In genomic region chr1:156852409-156852808, GRCm38 (mm10) we compare ENCODE assay signal across 19 mouse cellular contexts. TPM values are rescaled to one million over a fixed set of nuclear protein-coding genes. Genes with fewer than 3 reads are reported as not detected.
DNase-seq lines count a peak whose midpoint lies in the region; ATAC-seq lines count a peak whose summit lies in the region.
"Had no signal": no experiment of that assay in that cellular context is flagged by ENCODE, and none has a peak within 500 bp of the region (broad histone marks: within the 10 kb centered on the region; RNA-seq: fewer than 3 reads in every experiment).

No protein-coding gene starts in this region.

- no peaks in the 10 kb centered on the region for H3K9me3 ChIP-seq in embryonic facial prominence, embryonic 13.5 days
- H3K9me3 ChIP-seq in limb, embryonic 11.5 days (ENCODE audit: control insufficient read depth, low read length), result no peaks in the 10 kb centered on the region
- H3K9me3 ChIP-seq: forebrain, embryonic 12.5 days had no signal

- H3K4me3 ChIP-seq in embryonic facial prominence, embryonic 13.5 days, result no peak overlapping the region
- H3K4me3 ChIP-seq in limb, embryonic 11.5 days (ENCODE audit: low read depth, low read length), result no peak overlapping the region
- H3K4me3 ChIP-seq: forebrain, embryonic 12.5 days had no signal

- peaks cover 13% of the 10 kb centered on the region for H3K4me1 ChIP-seq in embryonic facial prominence, embryonic 13.5 days
- H3K4me1 ChIP-seq in limb, embryonic 11.5 days (ENCODE audit: control insufficient read depth, insufficient read depth, low read length), result 0 out of 2 replicates have a peak, but pooled peaks cover 6% of the 10 kb centered on the region
- H3K4me1 ChIP-seq: forebrain, embryonic 12.5 days had no signal

- no peak overlapping the region for H3K4me2 ChIP-seq in embryonic facial prominence, embryonic 13.5 days
- no peak overlapping the region for H3K4me2 ChIP-seq in limb, embryonic 11.5 days (ENCODE audit: low read depth, severe bottlenecking)
- H3K4me2 ChIP-seq: forebrain, embryonic 12.5 days; heart, embryonic 11.5 days had no signal

- H3K27ac ChIP-seq in embryonic facial prominence, embryonic 13.5 days, result peak overlapping the region; percentile 58; the same call in 1 of the 2 replicates
- peak overlapping the region; percentile 47; the same call in 1 of the 2 replicates for H3K27ac ChIP-seq in limb, embryonic 11.5 days (replicated peaks; ENCODE audit: low read depth, low read length)
- H3K27ac ChIP-seq: forebrain, embryonic 12.5 days; liver, embryonic 14.5 days had no signal

- no peaks in the 10 kb centered on the region for H3K27me3 ChIP-seq in embryonic facial prominence, embryonic 13.5 days
- no peaks in the 10 kb centered on the region for H3K27me3 ChIP-seq in limb, embryonic 11.5 days (ENCODE audit: control insufficient read depth, insufficient read depth, low read length)
- H3K27me3 ChIP-seq: forebrain, embryonic 12.5 days had no signal

- no peak overlapping the region for H3K9ac ChIP-seq in embryonic facial prominence, embryonic 13.5 days
- H3K9ac ChIP-seq in limb, embryonic 11.5 days (ENCODE audit: low read length), result no peak overlapping the region
- H3K9ac ChIP-seq: forebrain, embryonic 12.5 days; liver, embryonic 14.5 days had no signal

- ATAC-seq in embryonic facial prominence, embryonic 13.5 days (ENCODE audit: insufficient number of reproducible peaks, insufficient read depth, low FRiP score, low TSS enrichment, low read depth), result no peak; the same call in 1 of the 2 replicates
- ATAC-seq in limb, embryonic 11.5 days (ENCODE audit: insufficient number of reproducible peaks, low FRiP score, low TSS enrichment, low read depth), result peak; percentile 78
- ATAC-seq: hindbrain, embryonic 16.5 days had no signal

- WGBS in embryonic facial prominence, embryonic 13.5 days, result 25% methylated on average over 9 of the region's 9 CpGs
- WGBS in limb, embryonic 11.5 days, result 28% methylated on average over 9 of the region's 9 CpGs

- DNase-seq in right cerebral cortex, adult 18-20 months, result peak; percentile 14
- DNase-seq in right cerebral cortex, postnatal 25 days, result no peak
- DNase-seq in limb, embryonic 11.5 days (ENCODE audit: low spot score), result peak; percentile 57
- DNase-seq in cerebellum, postnatal 25 days, result no peak
- DNase-seq in heart, postnatal 4 days, result no peak
- DNase-seq in adrenal gland, adult (ENCODE audit: inconsistent age in 2 of 2, low spot score in 1 of 2), result no peak
- DNase-seq: adrenal gland, postnatal 36 days; cerebellum, adult 2 months; gastrocnemius, postnatal 36 days; heart, postnatal 14 days; kidney, adult 9 months; lung, postnatal 10 days; thymus, adult 2 months had no signal

- peaks cover 15% of the 10 kb centered on the region for H3K36me3 ChIP-seq in embryonic facial prominence, embryonic 13.5 days
- no peaks in the 10 kb centered on the region for H3K36me3 ChIP-seq in limb, embryonic 11.5 days (ENCODE audit: control insufficient read depth, insufficient read depth, low read length)
- H3K36me3 ChIP-seq: forebrain, embryonic 12.5 days had no signal

RNA-seq across cellular contexts. Expression of gene Angptl1, which starts 14.0 kb away (rescaled TPM):
- polyA plus RNA-seq in embryonic facial prominence, embryonic 13.5 days (2015; fragmentation: Nextera tagmentation; extraction: Ambion mirVana), result 17.7 and 18.5 TPM in 2 replicates
- polyA plus RNA-seq in limb, embryonic 11.5 days (2014; fragmentation: Nextera tagmentation; extraction: Ambion mirVana), result 6.6 and 7.0 TPM in 2 replicates
- 1 to 10 TPM; 2.3 to 2.9 TPM for total RNA-seq in heart, postnatal 4 days (2021)
- total RNA-seq: midbrain, postnatal 0 days had no signal

Comparison
In these comparisons a context has a peak if more than half of its experiments do, and no peak if none do; other contexts are left out.
1. DNase-seq: peak in right cerebral cortex, adult 18-20 months (single experiment) and limb, embryonic 11.5 days (single experiment); none in right cerebral cortex, postnatal 25 days (single experiment), cerebellum, postnatal 25 days (0 of 2), heart, postnatal 4 days (single experiment) and adrenal gland, adult (0 of 2).